Mouse (Mus musculus): ENCODE results near the gene Mfsd2b.
"Not testable (repeated sequence)": the region's sequence is repeated elsewhere in the genome, so short reads cannot be mapped to it uniquely, and the experiment has no call there.

The Mfsd2b gene

DNA sequence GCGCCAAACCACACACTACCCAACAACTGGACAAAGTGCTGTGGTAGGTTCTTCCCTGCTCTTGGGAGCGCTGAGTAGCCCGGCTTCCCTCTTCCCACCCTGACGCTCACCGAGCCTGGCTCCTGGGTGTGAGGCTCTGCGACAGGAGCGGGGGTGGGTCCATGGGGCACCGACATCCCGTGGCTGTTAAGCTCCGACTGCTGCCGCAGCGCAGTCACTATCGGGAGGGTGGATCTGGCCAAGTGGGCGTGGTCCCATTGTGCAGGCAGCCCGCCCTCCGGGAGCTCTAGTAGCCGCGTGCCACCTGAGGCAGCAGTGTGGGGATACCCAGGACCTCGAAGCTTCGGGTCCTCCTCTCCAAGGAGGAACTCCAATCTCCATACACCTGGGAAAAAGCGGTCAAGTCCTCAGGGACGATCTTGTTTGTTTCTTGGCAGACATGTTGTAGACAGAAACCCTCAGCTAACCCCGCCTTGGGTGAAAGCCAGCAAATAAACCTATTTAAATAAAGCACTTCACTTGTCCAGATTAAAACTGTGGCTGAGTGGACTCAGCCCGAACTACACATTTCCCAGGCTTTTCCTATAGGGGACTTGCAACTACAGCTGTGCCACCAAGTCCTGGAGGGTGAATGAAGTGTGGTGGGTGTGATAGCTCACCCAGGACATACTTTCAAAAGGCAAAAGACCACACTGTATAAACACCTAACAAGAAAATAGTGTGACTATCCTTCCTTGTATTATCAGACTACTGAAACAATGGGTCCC, at the start of gene Mfsd2b:
TSS of gene Mfsd2b (minus strand) at position 199 of the 767 bp plus-strand sequence.
- DNase-seq = peak; percentile 86 to 89

DNA sequence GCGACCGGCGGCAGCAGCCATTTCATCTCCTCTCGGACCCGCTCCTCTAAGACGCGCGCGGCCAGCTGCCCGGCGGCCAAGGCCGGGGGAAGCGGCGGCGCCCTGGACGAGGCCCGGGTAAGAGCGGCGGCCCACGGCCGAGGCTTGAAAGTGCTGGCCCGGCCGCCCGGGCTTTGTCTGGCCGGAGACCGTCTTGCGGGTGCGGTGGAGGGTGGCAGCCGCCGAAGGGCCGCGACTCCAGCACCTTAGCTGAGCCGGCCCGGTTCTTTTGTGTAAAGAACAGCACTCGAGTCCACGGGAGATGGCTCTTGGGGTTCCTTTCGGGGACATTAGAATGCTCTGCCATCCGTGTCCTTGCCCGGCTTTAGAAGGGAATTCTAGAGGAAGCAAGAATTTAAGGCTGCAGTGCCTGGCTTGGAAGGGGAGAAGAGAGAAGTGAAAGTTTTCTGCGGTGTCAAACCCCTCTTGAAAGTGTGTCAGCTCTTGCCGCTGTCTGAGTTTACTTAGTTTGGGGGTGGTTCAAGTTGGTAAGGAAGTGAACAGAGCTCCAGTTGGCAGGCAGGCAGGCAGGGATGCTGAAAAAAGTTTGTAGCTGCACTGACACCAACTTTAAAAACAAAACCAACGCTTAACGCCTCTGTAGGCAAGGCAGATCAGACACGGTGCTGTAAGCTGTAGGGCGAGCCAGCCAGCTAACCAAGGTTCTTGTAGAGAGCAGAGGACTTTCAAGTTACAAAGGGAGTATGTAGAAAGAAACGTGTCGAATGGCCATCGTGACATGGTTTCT, 43.8 kb upstream of the Mfsd2b start:
- DNase-seq = peak; percentile 51 to 70

DNA sequence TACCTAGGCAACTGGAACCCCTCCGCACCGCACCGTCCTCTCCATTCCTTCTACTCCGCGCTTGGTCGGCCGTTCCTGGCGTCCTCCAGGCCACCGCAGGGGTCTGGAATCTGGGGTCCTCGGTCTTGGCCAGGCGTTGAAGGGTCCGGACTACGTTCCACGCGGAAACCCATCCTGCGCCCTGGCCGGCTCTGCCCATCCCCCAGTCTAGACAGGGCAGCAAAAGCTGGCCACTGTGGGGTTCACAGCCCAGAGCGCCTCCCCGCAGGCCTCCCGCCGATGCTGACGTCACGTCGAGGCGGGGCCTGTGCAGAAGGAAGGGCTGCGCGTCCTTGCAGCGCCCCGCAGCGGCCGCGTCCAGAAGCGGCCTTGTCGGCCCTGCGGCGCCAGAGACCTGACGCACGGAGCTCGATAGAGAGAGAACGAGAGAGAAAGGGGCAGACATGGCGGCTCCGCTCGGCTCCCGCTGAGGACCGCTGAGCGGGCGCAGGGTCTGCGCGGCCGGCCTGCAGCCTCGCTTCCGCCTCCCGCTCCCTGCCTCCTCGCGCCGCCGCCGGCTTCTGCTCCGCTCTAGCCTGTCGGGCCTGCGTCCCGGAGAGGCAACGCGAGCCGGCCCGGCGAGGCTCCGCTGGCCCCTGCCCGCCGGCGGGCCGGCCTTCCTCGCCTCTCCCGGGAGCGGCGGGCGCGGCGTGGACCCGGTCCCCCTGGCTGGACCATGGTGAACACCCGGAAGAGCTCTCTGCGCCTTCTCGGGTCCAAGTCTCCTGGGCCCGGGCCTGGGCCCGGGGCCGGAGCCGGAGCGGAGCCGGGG, 43.0 kb upstream of the Mfsd2b start, which contains the start of gene Atad2b:
TSS of gene Atad2b (plus strand) at position 360 of the 811 bp plus-strand sequence.
- peak; percentile 95 to 98 for DNase-seq

DNA sequence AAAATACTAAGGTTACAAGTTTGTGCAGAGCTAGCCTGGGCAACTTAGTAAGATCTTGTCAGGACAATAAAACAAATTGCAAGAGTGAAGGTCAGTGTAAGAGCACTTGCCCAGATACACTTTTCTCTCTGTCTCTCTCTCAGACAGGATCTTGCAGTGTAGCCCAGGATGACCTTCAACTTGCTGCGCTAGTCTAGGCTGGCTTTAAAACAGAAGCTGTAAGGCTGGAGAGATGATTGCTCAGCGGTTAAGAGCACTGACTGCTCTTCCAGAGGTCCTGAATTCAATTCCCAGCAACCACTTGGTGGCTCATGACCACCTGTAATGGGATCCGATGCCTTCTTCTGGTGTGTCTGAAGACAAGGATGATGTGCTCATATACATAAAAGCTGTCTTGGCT, 40.8 kb upstream of the Mfsd2b start:
- DNase-seq = no peak

DNA sequence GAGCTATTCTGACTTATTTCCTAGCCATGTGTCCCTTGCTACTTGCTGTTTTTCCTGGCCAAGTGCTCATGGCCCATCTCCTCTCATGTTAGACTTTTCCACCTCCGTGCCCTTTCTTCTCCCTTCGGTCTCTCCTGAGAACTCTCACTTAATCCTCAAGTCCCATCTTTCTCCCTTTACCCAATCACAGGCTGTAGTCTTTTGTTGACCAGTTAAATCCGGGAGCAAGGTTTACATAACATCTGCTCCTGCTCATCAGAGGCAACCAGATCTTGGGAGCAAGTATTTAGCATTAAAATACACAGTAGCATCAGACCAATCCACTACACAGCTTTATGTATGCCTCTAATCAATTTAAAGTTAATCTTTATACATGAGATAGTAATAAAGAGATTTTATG, 40.3 kb upstream of the Mfsd2b start:
- no peak for DNase-seq

DNA sequence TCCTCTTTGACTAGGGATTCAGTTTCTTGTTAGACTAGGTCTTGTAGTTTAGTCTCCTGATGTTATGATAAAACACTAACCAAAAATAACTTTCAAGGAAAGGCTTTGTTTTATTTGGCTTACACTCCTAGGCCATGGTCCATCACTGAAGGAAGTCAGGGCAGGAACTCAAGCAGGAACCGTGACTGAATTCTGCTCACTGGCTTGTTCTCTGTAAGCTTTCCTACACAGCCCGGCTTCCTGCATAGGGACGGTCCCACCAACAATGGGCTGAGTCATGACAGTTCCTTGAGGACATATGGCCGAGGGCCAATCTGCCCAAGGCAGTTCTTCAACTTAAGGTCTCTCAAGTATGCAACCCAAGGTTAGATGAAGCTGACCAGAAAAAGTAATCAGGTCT, 37.6 kb upstream of the Mfsd2b start:
- DNase-seq = peak; percentile 41 to 72

DNA sequence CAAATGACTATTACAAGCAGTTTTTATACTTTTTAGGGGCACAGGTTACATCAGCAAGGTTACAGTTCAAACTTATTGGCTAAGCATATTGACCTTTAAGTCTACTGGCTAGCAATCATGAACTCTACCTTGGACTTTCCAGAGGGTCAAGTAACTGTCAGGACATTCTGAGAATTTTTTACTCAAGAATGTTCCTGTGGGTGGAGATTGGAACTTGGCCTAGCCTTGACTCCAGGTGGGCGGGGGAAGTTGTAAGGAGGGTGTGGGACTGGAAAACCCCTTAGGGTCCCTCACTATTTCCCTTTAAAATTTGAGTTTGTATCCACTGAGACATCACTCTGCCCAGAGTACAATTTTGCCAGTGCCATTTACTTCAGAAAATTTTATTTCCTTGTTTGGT, 36.3 kb upstream of the Mfsd2b start:
- peak in 1 of 2 experiments; percentile 19 for DNase-seq

DNA sequence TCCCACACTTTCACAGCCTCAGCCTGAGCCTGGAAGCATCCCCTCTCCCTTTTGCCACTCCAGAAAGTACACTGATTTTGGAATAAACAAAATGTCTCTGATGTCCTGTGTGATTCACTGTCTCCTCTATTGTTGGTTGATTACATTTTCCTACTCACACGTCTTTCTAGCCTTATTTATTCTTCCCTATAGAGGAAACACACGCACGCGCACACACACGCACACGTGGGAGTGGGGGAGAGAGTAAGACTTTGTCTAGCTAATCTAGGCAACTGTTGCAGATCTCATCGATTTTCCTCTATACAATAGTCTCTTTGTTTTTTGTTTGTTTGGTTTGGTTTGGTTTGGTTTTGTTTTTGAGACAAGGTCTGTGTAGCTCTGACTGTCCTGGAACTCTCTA, 34.2 kb upstream of the Mfsd2b start:
- DNase-seq = no peak

DNA sequence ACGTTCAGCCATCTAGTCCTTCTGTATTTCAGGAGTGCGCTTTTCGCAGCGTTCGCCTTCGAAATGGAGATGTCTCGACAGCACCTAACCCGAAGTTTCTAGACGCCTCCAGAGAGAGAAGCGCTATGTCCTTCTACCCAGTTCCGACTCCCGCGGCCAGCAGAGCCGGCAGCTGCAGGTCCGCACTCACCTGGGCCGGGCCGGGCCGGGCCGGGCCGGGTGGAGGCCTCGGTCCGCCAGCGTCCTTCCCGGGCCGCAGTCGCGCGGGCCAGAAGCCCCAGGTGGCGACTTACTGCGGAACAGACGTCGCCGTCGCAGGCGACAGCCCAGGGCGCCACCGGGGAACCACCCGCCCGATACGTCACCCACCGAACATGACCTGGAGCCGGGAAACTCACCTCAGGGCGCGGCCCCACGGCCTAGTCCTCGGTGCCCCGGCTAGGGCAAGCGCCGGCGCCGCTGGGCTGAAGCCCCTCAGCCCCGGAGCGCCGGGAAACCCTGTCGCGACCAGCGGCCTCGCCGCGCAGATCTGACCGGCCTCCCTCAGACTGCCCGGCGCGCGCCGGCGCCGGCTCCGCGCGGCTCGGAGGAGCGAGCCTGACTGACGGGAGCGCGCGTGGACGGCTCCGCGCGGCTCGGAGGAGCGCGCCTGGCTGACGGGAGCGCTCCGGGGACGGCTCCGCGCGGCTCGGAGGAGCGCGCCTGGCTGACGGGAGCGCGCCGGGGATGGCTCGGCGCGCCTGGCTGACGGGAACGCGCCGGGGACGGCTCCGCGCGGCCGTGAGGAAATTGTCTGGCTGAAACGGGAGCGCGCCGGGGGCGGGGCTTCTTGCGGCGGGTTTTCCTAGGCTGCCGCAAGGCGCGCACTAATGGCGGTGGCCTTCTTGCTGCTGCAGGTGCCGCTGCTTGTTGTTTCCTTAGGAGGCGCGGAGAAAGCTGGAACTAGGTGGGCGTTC, 33.1 kb upstream of the Mfsd2b start, which contains the start of gene Ubxn2a:
TSS of gene Ubxn2a (minus strand) at position 755 of the 956 bp plus-strand sequence.
- DNase-seq = peak; percentile 98

DNA sequence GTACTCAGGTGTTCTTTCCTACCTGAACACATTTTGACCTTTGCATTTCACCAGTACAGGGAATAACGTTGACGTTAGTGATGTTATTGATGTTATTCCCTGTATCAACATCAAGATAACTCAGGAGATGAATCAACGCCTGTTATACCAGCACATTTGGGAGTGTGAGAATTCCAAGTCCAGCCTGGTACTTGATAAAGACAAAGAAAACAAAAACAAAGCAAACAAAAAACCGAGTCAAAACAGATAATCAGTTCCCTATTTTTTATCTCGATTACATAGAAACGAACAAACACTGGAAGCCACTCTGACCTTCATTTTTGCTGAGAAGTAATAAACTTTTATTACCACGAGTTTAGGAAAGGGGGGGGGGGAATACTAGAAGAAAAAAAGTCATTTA, 32.3 kb upstream of the Mfsd2b start:
- DNase-seq = no peak

DNA sequence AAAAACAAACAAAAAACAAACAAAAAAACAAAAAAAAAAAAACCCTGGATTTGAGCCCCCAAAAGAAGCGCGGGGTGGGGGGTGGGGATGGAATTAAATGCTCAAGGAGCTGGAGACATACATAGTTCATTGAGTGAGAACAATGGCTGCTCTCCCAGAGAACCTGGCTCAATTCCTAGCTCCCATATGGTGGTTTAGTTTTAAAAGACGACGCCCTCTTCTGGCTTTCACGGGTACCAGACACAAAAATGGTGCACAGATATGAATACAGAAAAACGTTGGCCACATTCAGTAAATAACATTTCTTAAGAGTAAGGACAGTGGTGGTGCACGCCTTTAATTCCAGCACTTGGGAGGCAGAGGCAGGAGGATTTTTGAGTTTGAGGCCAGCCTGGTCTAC, 31.8 kb upstream of the Mfsd2b start:
- no peak for DNase-seq

DNA sequence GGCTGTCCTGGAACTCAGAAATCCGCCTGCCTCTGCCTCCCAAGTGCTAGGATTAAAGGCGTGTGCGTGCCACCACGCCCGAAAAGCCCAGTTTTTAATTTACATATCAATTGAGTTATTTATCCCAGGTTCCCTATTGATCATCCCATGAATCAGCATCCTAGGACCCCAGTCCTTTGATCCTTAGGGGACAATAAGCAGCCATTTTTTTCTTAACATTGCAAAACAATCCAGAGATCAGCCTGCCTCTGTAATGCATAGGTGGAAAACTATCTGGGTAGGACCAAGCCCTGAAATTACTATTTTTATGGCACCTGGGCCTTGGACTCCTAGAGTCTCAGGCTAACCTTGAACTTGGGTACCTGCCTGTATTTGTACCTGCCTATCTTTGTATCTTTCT, 23.9 kb upstream of the Mfsd2b start:
- DNase-seq = no peak

DNA sequence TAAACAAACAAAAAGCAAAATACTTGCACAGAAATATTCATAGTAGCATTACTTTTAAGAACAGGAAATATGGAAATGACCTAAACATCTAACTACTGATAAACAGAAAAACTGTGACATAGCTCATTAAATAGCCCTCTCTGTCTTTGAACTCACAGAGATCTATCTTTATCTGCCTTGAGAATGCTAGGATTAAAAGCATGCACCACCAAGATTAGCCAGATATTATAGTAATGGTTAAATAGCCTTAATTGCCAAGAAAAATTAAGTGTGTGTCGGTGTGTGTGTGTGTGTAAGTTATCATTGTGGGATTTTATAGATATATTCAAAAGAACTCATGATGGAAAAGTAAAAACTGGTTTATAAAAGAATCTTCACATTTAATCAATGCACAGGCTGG, 15.7 kb upstream of the Mfsd2b start:
- no peak for DNase-seq

DNA sequence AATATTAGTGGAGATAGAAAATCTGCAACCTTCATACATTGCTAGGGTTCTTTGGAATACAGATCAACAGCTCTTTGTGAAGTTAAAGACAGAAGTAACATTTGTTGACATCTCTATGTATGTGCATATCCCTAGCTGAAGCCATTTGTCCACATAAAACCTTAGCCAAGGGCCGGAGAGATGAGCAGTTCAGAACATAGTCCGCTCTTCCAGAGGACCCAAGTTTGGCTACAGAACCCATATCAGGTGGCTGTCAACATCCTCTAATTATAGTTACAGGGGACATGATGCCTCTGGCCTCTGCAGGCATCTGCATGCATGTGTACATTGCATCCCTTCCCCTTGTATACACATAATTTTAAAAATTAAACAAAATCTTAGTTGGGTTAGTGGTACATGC, 15.1 kb upstream of the Mfsd2b start:
- no peak for DNase-seq

DNA sequence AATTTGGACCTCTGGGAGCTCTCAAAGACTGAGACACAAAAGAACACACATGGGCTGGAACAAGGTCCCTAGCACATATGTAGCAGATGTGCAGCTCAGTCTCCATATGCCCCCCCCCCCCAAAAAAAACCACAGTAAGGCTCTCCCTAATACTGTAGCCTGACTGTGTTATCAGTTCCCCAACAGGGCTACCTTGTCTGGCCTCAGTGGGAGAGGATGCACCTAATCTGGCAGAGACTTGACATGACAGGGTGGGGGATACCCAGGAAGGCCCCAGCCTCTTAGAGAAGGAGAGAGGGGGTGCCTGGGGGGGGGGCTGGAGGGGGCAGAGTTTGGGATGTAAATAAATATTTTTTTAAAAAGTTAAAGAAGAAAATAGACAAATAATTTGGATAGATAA, 14.6 kb upstream of the Mfsd2b start:
- no peak for DNase-seq

DNA sequence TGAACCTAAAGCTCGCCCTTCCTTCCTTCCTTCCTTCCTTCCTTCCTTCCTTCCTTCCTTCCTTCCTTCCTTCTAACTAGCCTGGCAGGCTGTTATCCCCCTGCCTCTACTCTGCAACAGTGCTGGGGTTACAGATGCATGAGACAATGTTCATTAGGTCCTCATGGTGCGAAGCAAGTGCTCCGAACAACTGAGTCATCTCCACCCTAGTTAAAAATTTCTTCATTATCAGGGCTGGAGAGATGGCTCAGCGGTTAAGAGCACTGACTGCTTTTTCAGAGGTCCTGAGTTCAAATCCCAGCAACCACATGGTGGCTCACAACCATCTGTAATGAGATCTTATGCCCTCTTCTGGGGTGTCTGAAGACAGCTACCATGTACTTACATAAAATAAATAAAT, 12.4 kb upstream of the Mfsd2b start:
- DNase-seq = not testable (repeated sequence)

DNA sequence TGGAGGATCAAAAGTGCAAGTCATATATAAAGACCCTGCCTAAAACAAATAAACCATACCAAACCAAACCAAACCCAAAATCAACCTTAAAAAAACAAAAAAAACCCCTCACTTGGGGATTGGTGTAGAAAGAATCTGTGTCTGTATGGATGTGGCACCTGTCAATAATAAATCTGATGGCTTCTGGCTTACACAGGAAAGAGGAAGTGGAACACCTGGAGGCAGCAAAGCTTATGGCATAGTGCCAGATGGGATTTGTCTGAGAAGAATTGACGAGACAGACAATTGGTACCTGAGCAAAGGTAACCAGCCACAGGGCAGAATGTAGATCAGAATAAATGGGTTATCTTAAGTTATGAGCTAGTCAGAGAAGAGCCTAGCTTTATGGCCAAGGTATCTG, 10.9 kb upstream of the Mfsd2b start:
- DNase-seq = no peak

DNA sequence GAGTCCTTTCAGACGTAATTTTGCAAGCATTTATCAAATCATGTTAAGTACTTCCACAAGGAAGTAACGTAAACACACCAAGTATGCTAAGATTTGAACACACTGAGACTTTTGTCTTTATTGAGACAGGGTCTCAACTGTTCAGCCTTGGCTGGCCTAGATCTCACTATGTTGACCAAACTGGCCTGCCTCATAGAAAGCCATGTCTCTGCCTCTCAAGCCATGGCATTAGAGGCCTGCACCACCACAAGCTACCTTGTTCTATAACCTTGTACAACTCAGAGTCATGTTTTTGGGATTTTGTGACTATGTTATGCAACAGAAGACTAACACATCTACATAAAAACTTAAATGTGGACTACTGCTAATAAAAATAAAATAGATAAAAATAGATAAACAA, 7.9 kb upstream of the Mfsd2b start:
- DNase-seq = no peak

DNA sequence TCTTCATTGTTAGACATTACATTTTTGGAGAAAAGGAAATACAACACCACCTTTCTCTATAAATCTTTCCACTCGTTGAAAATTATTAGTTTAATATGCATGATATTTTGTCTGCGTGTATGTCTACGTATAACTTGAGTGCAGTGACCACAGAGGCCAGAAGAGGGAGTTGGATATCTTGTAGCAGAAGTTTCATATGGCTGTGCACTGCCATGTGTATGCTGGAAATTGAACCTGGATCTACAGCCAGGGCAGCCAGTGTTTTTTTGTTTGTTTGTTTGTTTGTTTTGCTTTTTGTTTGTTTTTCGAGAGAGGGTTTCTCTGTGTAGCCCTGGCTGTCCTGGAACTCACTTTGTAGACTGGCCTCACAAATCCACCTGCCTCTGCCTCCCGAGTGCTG, 4.9 kb upstream of the Mfsd2b start:
- peak in 1 of 2 experiments; percentile 64 for DNase-seq

DNA sequence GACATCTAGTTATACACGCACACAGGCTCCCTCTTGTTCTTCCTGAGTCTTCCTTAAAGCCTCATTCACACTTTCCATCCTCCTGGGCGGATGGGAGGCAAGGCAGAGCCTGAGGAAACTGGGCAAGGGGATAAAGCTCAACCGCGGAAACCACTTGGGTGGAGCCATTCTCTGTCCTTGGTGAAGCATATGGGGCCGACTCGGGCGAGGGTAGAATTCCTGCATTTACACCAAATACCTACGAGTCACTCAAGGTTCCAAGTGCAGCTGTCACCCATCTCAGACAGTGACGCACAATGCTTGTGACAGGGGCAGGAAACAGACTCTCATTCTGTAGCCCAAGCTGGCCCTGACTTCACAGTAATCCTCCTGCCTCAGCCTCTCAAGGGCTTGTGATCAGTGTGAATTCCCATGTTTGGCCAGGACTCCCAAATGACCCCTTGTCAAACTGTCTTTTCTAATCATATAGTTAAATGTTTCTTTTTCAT, 4.2 kb upstream of the Mfsd2b start:
- DNase-seq = no peak

DNA sequence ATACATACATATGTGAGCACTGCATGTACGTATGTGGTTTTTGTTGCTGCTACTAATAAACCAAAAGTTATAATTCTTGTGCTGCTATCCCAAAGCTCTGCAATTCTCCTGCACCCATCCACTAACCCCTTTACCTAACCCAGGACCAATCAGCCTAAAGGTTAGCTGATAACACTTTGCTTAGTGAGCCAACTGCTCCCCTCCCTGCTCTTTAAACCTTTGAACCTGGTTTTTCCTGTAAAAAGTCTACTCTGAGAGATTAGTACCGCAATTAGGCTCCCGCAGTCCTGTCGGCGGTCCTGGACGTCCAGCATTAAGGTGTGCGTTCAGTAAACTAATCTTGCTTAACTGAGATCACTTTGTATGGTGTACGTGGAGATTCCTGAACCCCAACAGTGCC, 1.5 kb upstream of the Mfsd2b start:
- no peak for DNase-seq

DNA sequence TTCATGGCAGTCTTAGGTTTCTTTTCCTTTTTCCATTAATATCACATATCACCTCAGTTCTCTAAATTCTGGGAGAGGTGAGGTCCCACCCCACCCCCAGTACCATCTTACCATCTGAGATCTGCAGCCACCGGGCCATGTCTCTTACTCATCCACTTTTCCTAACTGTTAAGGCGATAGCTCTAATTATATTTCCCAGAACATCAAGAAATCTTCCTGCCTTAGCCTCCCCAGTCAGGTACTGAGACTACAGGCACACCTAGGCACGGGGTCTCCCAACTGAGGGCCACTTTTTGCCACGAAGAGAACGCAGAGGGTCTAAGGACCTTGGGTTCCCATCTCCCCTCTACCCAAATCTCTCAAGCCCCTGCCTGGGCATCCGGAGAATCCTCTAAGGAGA, 628 bp downstream of the Mfsd2b start:
- DNase-seq = no peak
